Mouse (Mus musculus): ENCODE measurements around the gene Igf2bp2. TPM values are rescaled to one million over a fixed set of nuclear protein-coding genes. Genes with fewer than 3 reads are reported as not detected.

Igf2bp2 gene
- polyA plus RNA-seq, 1 experiment: 12.2 TPM

DNA sequence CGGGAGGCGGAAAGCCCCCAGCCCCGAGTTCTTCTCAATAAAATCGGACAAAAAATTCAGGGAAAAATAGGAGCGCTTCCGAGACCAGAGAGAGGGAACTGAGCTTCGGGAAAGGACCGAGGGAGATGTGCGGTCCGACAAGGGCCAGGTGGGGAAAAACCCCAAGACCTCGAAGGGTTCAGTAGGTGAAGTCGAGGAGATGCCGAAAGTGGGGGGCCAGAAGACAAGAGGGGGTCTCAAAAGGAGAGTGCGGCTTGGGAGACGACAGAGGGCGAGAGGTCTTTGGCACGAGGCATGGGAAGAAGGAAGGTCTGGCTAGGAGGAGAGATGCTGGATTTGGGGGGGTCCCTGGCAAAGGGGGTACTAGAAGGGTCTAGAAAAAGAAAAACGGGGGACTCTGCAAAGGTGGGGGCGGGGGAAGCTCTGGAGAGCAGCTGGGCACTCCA lies 1.0 kb downstream of the Igf2bp2 start:
- no peak for TF ChIP-seq USF1 (IDR thresholded peaks at IDR 0.05; ENCODE audit: low read depth)
- TF ChIP-seq POLR2AphosphoS2 (IDR thresholded peaks at IDR 0.05; ENCODE audit: insufficient read length, low read depth): no peak
- TF ChIP-seq E2F4 (IDR thresholded peaks at IDR 0.05; ENCODE audit: insufficient read depth): no peak
- TF ChIP-seq REST (IDR thresholded peaks at IDR 0.05; ENCODE audit: insufficient read depth, insufficient read length): no peak
- TF ChIP-seq CEBPB (IDR thresholded peaks at IDR 0.05; ENCODE audit: insufficient read depth, poor library complexity, severe bottlenecking): no peak
- TF ChIP-seq MYOD1 (IDR thresholded peaks at IDR 0.05; ENCODE audit: control insufficient read depth in 1 of 3, insufficient read length in 2 of 3, low read depth in 2 of 3): no peak
- TF ChIP-seq TCF3 (IDR thresholded peaks at IDR 0.05; ENCODE audit: insufficient read length, low read depth): no peak
- TF ChIP-seq MAX (IDR thresholded peaks at IDR 0.05; ENCODE audit: low read depth): no peak
- TF ChIP-seq MYOG (IDR thresholded peaks at IDR 0.05; ENCODE audit: control insufficient read depth in 1 of 3, insufficient read depth in 1 of 3, insufficient read length in 2 of 3, low read depth in 2 of 3): no peak
- no peak for TF ChIP-seq POLR2A (IDR thresholded peaks at IDR 0.05; ENCODE audit: insufficient read length, low read depth)
- TF ChIP-seq SRF (IDR thresholded peaks at IDR 0.05; ENCODE audit: control insufficient read depth, insufficient read length, low read depth): no peak
- TF ChIP-seq TCF12 (IDR thresholded peaks at IDR 0.05; ENCODE audit: insufficient read depth, poor library complexity, severe bottlenecking): no peak
- Histone ChIP-seq H3K36me3 (ENCODE audit: control insufficient read depth, insufficient read depth) (no peaks in the 10 kb centered on the region), H3K4me2 (ENCODE audit: low read depth) (peak overlapping the region; percentile 72), H3ac (ENCODE audit: control insufficient read depth, insufficient read length) (peak overlapping the region; percentile 90), H3K79me2 (ENCODE audit: control insufficient read depth, insufficient read depth) (peaks cover 48% of the 10 kb centered on the region), H3K4me3 (peak overlapping the region; percentile 95), H3K27me3 (ENCODE audit: control insufficient read depth, insufficient read depth, insufficient read length) (no peaks in the 10 kb centered on the region)

DNA sequence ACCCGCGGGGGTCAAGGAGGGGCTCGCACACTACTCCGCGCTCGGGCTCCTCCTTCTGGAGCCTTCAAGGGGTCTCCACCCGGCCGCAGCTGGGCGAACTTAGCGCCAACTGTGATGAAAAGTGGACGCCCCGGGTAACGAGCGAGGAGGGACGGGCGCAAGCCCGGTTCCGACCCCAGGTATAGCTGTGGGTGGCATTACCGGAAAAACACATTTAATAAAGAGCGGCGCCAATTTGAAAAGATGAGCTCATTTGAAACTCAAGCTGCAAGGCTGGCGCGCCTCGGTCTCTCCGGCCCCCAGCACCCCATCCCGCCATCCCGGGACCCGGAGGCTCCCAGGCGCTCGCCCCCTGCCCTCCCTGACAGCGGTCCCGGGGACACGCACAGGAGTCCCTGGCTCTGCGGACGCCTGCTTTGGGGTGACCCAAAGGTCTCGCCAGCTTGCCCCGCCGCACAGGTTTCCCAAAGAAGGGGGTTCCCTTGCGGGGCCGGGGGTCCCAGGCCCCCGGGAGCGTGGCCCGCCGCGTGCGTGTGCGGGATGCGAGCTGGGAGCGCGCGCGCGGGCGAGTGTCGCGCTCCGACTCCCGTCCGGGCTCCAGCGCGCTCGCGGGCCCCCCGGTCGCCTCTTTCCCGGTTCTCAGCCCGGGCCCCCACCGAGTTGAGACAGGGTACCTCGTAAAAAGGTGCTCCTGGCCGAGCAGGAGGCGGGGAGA lies 1.6 kb downstream of the Igf2bp2 start:
- H3K4me2 ChIP-seq (ENCODE audit: low read depth): peak overlapping the region; percentile 72
- TF ChIP-seq REST (IDR thresholded peaks at IDR 0.05; ENCODE audit: insufficient read depth, insufficient read length): no peak
- TF ChIP-seq CEBPB (IDR thresholded peaks at IDR 0.05; ENCODE audit: insufficient read depth, poor library complexity, severe bottlenecking): no peak
- TF ChIP-seq USF1 (IDR thresholded peaks at IDR 0.05; ENCODE audit: low read depth): no peak
- no peak for TF ChIP-seq MYOG (IDR thresholded peaks at IDR 0.05; ENCODE audit: control insufficient read depth in 1 of 3, insufficient read depth in 1 of 3, insufficient read length in 2 of 3, low read depth in 2 of 3)
- TF ChIP-seq SRF (IDR thresholded peaks at IDR 0.05; ENCODE audit: control insufficient read depth, insufficient read length, low read depth): no peak
- TF ChIP-seq TCF3 (IDR thresholded peaks at IDR 0.05; ENCODE audit: insufficient read length, low read depth): no peak
- TF ChIP-seq POLR2AphosphoS2 (IDR thresholded peaks at IDR 0.05; ENCODE audit: insufficient read length, low read depth): no peak
- TF ChIP-seq E2F4 (IDR thresholded peaks at IDR 0.05; ENCODE audit: insufficient read depth): no peak
- TF ChIP-seq TCF12 (IDR thresholded peaks at IDR 0.05; ENCODE audit: insufficient read depth, poor library complexity, severe bottlenecking): no peak
- no peak for TF ChIP-seq MAX (IDR thresholded peaks at IDR 0.05; ENCODE audit: low read depth)
- no peak for TF ChIP-seq POLR2A (IDR thresholded peaks at IDR 0.05; ENCODE audit: insufficient read length, low read depth)
- TF ChIP-seq MYOD1 (IDR thresholded peaks at IDR 0.05; ENCODE audit: control insufficient read depth in 1 of 3, insufficient read length in 2 of 3, low read depth in 2 of 3): no peak
- no peaks in the 10 kb centered on the region for H3K27me3 ChIP-seq (ENCODE audit: control insufficient read depth, insufficient read depth, insufficient read length)
- peak overlapping the region; percentile 90 for H3ac ChIP-seq (ENCODE audit: control insufficient read depth, insufficient read length)
- peaks cover 54% of the 10 kb centered on the region for H3K79me2 ChIP-seq (ENCODE audit: control insufficient read depth, insufficient read depth)
- no peaks in the 10 kb centered on the region for H3K36me3 ChIP-seq (ENCODE audit: control insufficient read depth, insufficient read depth)
- H3K4me3 ChIP-seq: peak overlapping the region; percentile 95

DNA sequence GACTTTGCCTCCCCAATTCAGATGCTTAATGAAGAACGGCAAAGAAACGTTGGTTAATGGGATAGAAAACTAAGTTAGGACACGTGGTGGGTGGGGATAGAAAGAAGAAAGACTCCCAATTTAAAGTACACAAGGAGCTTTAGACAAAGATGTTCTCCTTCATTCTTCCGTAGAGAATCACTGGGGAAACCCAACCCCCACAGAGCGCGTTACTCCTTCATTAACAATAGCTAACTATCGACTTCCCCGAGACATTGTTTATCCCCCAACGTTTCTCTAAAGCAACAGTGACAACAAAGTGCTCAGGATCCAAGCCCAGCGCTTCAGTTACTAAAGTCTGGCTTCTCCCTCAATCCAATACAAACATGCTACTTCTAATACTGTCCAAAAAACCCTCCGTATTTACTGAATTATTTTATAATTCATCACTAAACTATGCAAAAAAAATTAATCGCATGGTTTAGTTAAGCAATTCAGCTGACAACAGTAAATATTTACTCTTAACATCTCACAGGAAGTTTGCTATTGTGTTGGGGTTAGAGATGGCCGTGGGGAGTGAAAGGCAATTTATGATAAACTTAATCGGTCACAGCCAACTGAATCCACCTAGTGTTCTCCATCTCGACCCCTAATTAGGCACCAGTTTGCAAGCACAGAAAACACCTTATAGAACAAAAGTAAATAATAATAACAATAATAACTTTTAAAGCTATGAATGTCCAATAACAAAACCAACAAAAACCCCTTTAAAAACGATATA lies 2.5 kb downstream of the Igf2bp2 start:
- Histone ChIP-seq H3K4me2 (ENCODE audit: low read depth) (peak overlapping the region; percentile 72), H3K4me3 (peak overlapping the region; percentile 95), H3K79me2 (ENCODE audit: control insufficient read depth, insufficient read depth) (peaks cover 64% of the 10 kb centered on the region), H3K27me3 (ENCODE audit: control insufficient read depth, insufficient read depth, insufficient read length) (no peaks in the 10 kb centered on the region), H3ac (ENCODE audit: control insufficient read depth, insufficient read length) (no peak overlapping the region), H3K36me3 (ENCODE audit: control insufficient read depth, insufficient read depth) (no peaks in the 10 kb centered on the region)
- no peak for TF ChIP-seq POLR2A (IDR thresholded peaks at IDR 0.05; ENCODE audit: insufficient read length, low read depth)

DNA sequence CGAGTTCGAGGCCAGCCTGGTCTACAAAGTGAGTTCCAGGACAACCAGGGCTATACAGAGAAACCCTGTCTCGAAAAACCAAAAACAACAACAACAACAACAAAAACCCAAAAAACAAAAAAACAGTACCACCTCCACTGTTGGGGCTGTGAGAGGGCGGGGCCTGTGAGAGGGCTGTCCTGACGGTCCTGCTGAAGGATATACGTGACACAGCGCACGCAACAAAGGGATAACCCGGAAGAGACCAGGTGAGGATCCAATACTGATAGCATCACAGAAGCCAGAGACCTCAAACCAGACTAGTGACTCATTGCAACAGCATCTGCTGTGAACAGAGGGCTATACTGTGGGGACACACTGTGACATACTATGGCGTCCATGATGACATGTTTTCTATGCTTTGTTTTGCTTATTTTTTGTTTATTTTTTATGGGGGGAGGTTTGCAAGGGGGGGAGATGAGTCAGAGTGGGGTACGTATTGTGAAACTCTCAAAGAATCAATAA lies 10.1 kb downstream of the Igf2bp2 start:
- Histone ChIP-seq H3ac (ENCODE audit: control insufficient read depth, insufficient read length) (no peak overlapping the region), H3K36me3 (ENCODE audit: control insufficient read depth, insufficient read depth) (no peaks in the 10 kb centered on the region), H3K79me2 (ENCODE audit: control insufficient read depth, insufficient read depth) (peaks cover 71% of the 10 kb centered on the region), H3K4me2 (ENCODE audit: low read depth) (peak overlapping the region; percentile 28), H3K4me3 (no peak overlapping the region), H3K27me3 (ENCODE audit: control insufficient read depth, insufficient read depth, insufficient read length) (no peaks in the 10 kb centered on the region)
- no peak for TF ChIP-seq SRF (IDR thresholded peaks at IDR 0.05; ENCODE audit: control insufficient read depth, insufficient read length, low read depth)

DNA sequence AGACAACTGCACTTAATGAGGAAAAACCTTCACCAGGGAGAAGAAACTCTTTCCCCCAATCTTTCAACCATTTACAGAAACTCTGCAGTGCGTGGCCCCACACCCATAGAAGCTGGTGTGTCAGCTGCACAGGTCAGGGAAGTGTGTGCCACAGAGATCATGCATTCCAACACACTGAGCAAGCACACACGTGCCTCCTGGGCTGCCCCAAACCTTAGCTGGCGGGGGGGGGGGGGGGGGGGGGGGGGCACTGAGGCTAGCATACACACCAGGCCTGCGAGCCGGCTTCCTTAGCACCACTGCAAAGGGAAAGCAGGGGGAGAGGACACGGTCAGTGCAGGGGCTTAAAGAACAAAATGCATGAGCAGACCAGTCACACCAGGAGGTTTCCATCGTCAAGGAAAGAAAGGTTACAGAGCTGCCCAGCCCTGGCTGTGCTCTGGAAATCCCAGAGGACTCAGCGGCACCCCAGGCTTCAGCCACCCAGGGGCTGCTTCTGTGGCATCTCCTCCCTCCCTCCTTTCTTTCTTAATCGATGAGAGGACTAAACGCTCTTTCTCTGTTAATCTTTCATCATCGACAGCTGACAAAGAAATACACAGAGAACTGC lies 11.3 kb downstream of the Igf2bp2 start:
- H3K4me3 ChIP-seq: no peak overlapping the region
- no peak for TF ChIP-seq USF1 (IDR thresholded peaks at IDR 0.05; ENCODE audit: low read depth)
- TF ChIP-seq MYOG (IDR thresholded peaks at IDR 0.05; ENCODE audit: control insufficient read depth in 1 of 3, insufficient read depth in 1 of 3, insufficient read length in 2 of 3, low read depth in 2 of 3): peak in 2 of 3 experiments; percentile 51 to 74
- no peak for TF ChIP-seq TCF12 (IDR thresholded peaks at IDR 0.05; ENCODE audit: insufficient read depth, poor library complexity, severe bottlenecking)
- TF ChIP-seq MAX (IDR thresholded peaks at IDR 0.05; ENCODE audit: low read depth): no peak
- TF ChIP-seq MYOD1 (IDR thresholded peaks at IDR 0.05; ENCODE audit: control insufficient read depth in 1 of 3, insufficient read length in 2 of 3, low read depth in 2 of 3): peak in 2 of 3 experiments; percentile 6 to 71
- H3K4me2 ChIP-seq (ENCODE audit: low read depth): peak overlapping the region; percentile 55
- H3K27me3 ChIP-seq (ENCODE audit: control insufficient read depth, insufficient read depth, insufficient read length): no peaks in the 10 kb centered on the region
- no peak overlapping the region for H3ac ChIP-seq (ENCODE audit: control insufficient read depth, insufficient read length)
- H3K36me3 ChIP-seq (ENCODE audit: control insufficient read depth, insufficient read depth): no peaks in the 10 kb centered on the region
- peaks cover 65% of the 10 kb centered on the region for H3K79me2 ChIP-seq (ENCODE audit: control insufficient read depth, insufficient read depth)
